Mouse (Mus musculus): Measurements from ENCODE around the gene Pigr. TPM values are rescaled to one million over a fixed set of nuclear protein-coding genes. Genes with fewer than 3 reads are reported as not detected.

Gene Pigr
- polyA plus RNA-seq (2015; fragmentation: Nextera tagmentation; extraction: Ambion mirVana) = not detected in 2 replicates

GRCm38 (mm10) chr1:130826448-130826847, at the start of gene Pigr:
TSS of gene Pigr (plus strand) at chr1:130826684.
- Histone ChIP-seq H3K9me3 (no peaks in the 10 kb centered on the region), H3K27ac (replicated peaks) (no peak within 1 kb of the TSS), H3K36me3 (no peaks in the 10 kb centered on the region), H3K9ac (replicated peaks) (no peak within 1 kb of the TSS), H3K27me3 (no peaks in the 10 kb centered on the region), H3K4me3 (no peak within 1 kb of the TSS), H3K4me2 (replicated peaks) (no peak within 1 kb of the TSS), H3K4me1 (no peaks in the 10 kb centered on the region)
- WGBS = 84% methylated on average over 5 of the region's 5 CpGs
- no peak for ATAC-seq (replicated peaks)

GRCm38 (mm10) chr1:130779867-130780266, 46.6 kb upstream of the Pigr start:
- WGBS = 90% methylated on average over 3 of the region's 3 CpGs

GRCm38 (mm10) chr1:130784054-130784453, 42.4 kb upstream of the Pigr start:
- Histone ChIP-seq H3K27me3 (no peaks in the 10 kb centered on the region), H3K9ac (replicated peaks) (no peak overlapping the region), H3K4me3 (no peak overlapping the region), H3K4me1 (no peaks in the 10 kb centered on the region), H3K27ac (replicated peaks) (no peak overlapping the region), H3K4me2 (replicated peaks) (no peak overlapping the region), H3K36me3 (no peaks in the 10 kb centered on the region), H3K9me3 (no peaks in the 10 kb centered on the region)
- WGBS = 29% methylated on average over 4 of the region's 4 CpGs
- ATAC-seq (replicated peaks) = no peak

More at GRCm38 (mm10) chr1:130779867-130780266, 46.6 kb upstream of the Pigr start:
- H3K9ac ChIP-seq (replicated peaks) = no peak overlapping the region
- no peak overlapping the region for H3K27ac ChIP-seq (replicated peaks)
- ATAC-seq (replicated peaks) = no peak
- H3K9me3 ChIP-seq = no peaks in the 10 kb centered on the region
- H3K4me3 ChIP-seq = no peak overlapping the region
- H3K4me1 ChIP-seq = no peaks in the 10 kb centered on the region
- H3K36me3 ChIP-seq = no peaks in the 10 kb centered on the region
- H3K27me3 ChIP-seq = no peaks in the 10 kb centered on the region
- H3K4me2 ChIP-seq (replicated peaks) = no peak overlapping the region

GRCm38 (mm10) chr1:130787001-130787400, 39.5 kb upstream of the Pigr start:
- WGBS = 33% methylated on average over 4 of the region's 4 CpGs
- H3K27ac ChIP-seq (replicated peaks) = no peak overlapping the region
- H3K9me3 ChIP-seq = no peaks in the 10 kb centered on the region
- H3K4me2 ChIP-seq (replicated peaks) = no peak overlapping the region
- H3K27me3 ChIP-seq = no peaks in the 10 kb centered on the region
- H3K9ac ChIP-seq (replicated peaks) = no peak overlapping the region
- no peak for ATAC-seq (replicated peaks)
- no peak overlapping the region for H3K4me3 ChIP-seq
- peaks cover 5% of the 10 kb centered on the region; the same call in 1 of the 2 replicates for H3K4me1 ChIP-seq
- H3K36me3 ChIP-seq = no peaks in the 10 kb centered on the region

GRCm38 (mm10) chr1:130789512-130790451, 36.7 kb upstream of the Pigr start:
- Histone ChIP-seq H3K36me3 (no peaks in the 10 kb centered on the region), H3K27me3 (no peaks in the 10 kb centered on the region), H3K4me3 (no peak overlapping the region), H3K27ac (replicated peaks) (no peak overlapping the region), H3K9me3 (0 out of 2 replicates have a peak, but pooled peaks cover 3% of the 10 kb centered on the region), H3K4me1 (peaks cover 5% of the 10 kb centered on the region; the same call in 1 of the 2 replicates), H3K9ac (replicated peaks) (no peak overlapping the region), H3K4me2 (replicated peaks) (no peak overlapping the region)
- WGBS = 43% methylated on average over 3 of the region's 3 CpGs
- ATAC-seq (replicated peaks) = no peak; the same call in 1 of the 2 replicates

- WGBS = 73% methylated on average over 2 of the region's 2 CpGs
- no peaks in the 10 kb centered on the region for H3K4me1 ChIP-seq
- no peak overlapping the region for H3K4me3 ChIP-seq
- H3K9ac ChIP-seq (replicated peaks) = no peak overlapping the region
- H3K4me2 ChIP-seq (replicated peaks) = no peak overlapping the region
- ATAC-seq (replicated peaks) = no peak
- no peak overlapping the region for H3K27ac ChIP-seq (replicated peaks)
- H3K27me3 ChIP-seq = no peaks in the 10 kb centered on the region
- 0 out of 2 replicates have a peak, but pooled peaks cover 3% of the 10 kb centered on the region for H3K9me3 ChIP-seq
- no peaks in the 10 kb centered on the region for H3K36me3 ChIP-seq
These were observed 31.2 kb upstream of the Pigr start for GRCm38 (mm10) chr1:130795331-130795730.

- no peaks in the 10 kb centered on the region for H3K27me3 ChIP-seq
- ATAC-seq (replicated peaks) = no peak
- no peaks in the 10 kb centered on the region for H3K4me1 ChIP-seq
- no peak overlapping the region for H3K27ac ChIP-seq (replicated peaks)
- WGBS = 87% methylated on average over 8 of the region's 8 CpGs
- 0 out of 2 replicates have a peak, but pooled peaks cover 3% of the 10 kb centered on the region for H3K9me3 ChIP-seq
- H3K4me2 ChIP-seq (replicated peaks) = no peak overlapping the region
- no peaks in the 10 kb centered on the region for H3K36me3 ChIP-seq
- no peak overlapping the region for H3K4me3 ChIP-seq
- H3K9ac ChIP-seq (replicated peaks) = no peak overlapping the region
These were observed 29.4 kb upstream of the Pigr start for GRCm38 (mm10) chr1:130796967-130797684.

GRCm38 (mm10) chr1:130798037-130798436, 28.4 kb upstream of the Pigr start:
- ATAC-seq (replicated peaks) = no peak

GRCm38 (mm10) chr1:130798551-130798950, 27.9 kb upstream of the Pigr start:
- H3K9me3 ChIP-seq = no peaks in the 10 kb centered on the region
- H3K4me1 ChIP-seq = no peaks in the 10 kb centered on the region
- H3K36me3 ChIP-seq = no peaks in the 10 kb centered on the region
- H3K27ac ChIP-seq (replicated peaks) = no peak overlapping the region
- H3K9ac ChIP-seq (replicated peaks) = no peak overlapping the region
- 75% methylated on average over 3 of the region's 3 CpGs for WGBS
- H3K4me2 ChIP-seq (replicated peaks) = no peak overlapping the region
- no peak overlapping the region for H3K4me3 ChIP-seq
- no peak for ATAC-seq (replicated peaks)
- H3K27me3 ChIP-seq = no peaks in the 10 kb centered on the region

More at GRCm38 (mm10) chr1:130798037-130798436, 28.4 kb upstream of the Pigr start:
- 60% methylated on average over 6 of the region's 6 CpGs for WGBS
- H3K27me3 ChIP-seq = no peaks in the 10 kb centered on the region
- H3K27ac ChIP-seq (replicated peaks) = no peak overlapping the region
- no peak overlapping the region for H3K4me3 ChIP-seq
- no peak overlapping the region for H3K4me2 ChIP-seq (replicated peaks)
- H3K36me3 ChIP-seq = no peaks in the 10 kb centered on the region
- no peaks in the 10 kb centered on the region for H3K9me3 ChIP-seq
- no peak overlapping the region for H3K9ac ChIP-seq (replicated peaks)
- H3K4me1 ChIP-seq = no peaks in the 10 kb centered on the region

GRCm38 (mm10) chr1:130799399-130799798, 27.1 kb upstream of the Pigr start:
- ATAC-seq (replicated peaks) = no peak

GRCm38 (mm10) chr1:130800602-130801001, 25.9 kb upstream of the Pigr start, which contains the start of gene Fcamr:
TSS of gene Fcamr (plus strand) at chr1:130800902.
- H3K27ac ChIP-seq (replicated peaks) = no peak within 1 kb of the TSS
- H3K27me3 ChIP-seq = no peaks in the 10 kb centered on the region
- no peak within 1 kb of the TSS for H3K9ac ChIP-seq (replicated peaks)
- ATAC-seq (replicated peaks) = no peak
- H3K4me2 ChIP-seq (replicated peaks) = no peak within 1 kb of the TSS
- H3K36me3 ChIP-seq = no peaks in the 10 kb centered on the region
- no peaks in the 10 kb centered on the region for H3K4me1 ChIP-seq
- no peak within 1 kb of the TSS for H3K4me3 ChIP-seq
- H3K9me3 ChIP-seq = no peaks in the 10 kb centered on the region
- WGBS = 87% methylated on average over 8 of the region's 8 CpGs

More at GRCm38 (mm10) chr1:130799399-130799798, 27.1 kb upstream of the Pigr start:
- Histone ChIP-seq H3K9me3 (no peaks in the 10 kb centered on the region), H3K9ac (replicated peaks) (no peak overlapping the region), H3K27ac (replicated peaks) (no peak overlapping the region), H3K4me3 (no peak overlapping the region), H3K4me2 (replicated peaks) (no peak overlapping the region), H3K4me1 (no peaks in the 10 kb centered on the region), H3K27me3 (no peaks in the 10 kb centered on the region), H3K36me3 (no peaks in the 10 kb centered on the region)
- 90% methylated on average over 2 of the region's 2 CpGs for WGBS

GRCm38 (mm10) chr1:130801511-130801910, 25.0 kb upstream of the Pigr start:
- no peak for ATAC-seq (replicated peaks)
- 62% methylated on average over 2 of the region's 2 CpGs for WGBS
- Histone ChIP-seq H3K9ac (replicated peaks) (no peak overlapping the region), H3K27ac (replicated peaks) (no peak overlapping the region), H3K36me3 (no peaks in the 10 kb centered on the region), H3K27me3 (no peaks in the 10 kb centered on the region), H3K9me3 (no peaks in the 10 kb centered on the region), H3K4me2 (replicated peaks) (no peak overlapping the region), H3K4me3 (no peak overlapping the region), H3K4me1 (no peaks in the 10 kb centered on the region)

Data from forebrain, embryonic 15.5 days (tissue).